Mouse (Mus musculus) adrenal gland, adult 2 months (tissue): ENCODE data around the gene Gopc. TPM values are rescaled to one million over a fixed set of nuclear protein-coding genes. Genes with fewer than 3 reads are reported as not detected.
"Not testable (repeated sequence)": the region's sequence is repeated elsewhere in the genome, so short reads cannot be mapped to it uniquely, and the experiment has no call there.

Source experiments
- DNase-seq: peaks from one replicate; pipeline ENCODE4 v3.0.0; 2021
- polyA plus RNA-seq: library from polyadenylated mRNA; depleted of rRNA; stranded (reverse); fragments of >200 nt; gene quantifications from 2 replicates; pipeline ENCODE4 v1.2.3, GENCODE M21; 2012; rRNA removed
- total RNA-seq, 2 experiments: library from RNA; stranded (reverse); gene quantifications; 2 replicates each; pipeline ENCODE4 v1.2.3; 2021

Gopc gene
- total and polyA plus RNA-seq, 3 experiments: 4.5 to 21.7 (median 20.8) TPM

DNA sequence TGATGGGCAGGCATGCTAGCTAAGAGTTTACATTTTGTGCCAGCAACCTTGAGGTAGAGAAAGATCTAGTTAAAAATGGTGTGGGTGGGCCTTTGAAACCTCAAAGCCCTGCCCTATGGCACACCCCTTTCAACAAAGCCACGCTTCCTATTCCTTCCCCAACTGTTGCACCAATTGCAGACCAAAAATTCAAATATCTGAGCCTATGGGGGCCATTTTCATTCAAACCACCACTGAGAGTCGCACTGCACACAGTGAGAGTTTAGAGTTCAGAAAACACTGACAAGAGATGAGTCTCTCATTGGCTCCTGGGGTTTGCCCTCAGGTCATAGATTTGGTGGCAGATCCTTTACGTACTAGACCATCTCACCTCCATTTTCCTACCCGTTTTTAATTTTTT is 80.2 kb downstream of the Gopc start:
- DNase-seq: no peak

DNA sequence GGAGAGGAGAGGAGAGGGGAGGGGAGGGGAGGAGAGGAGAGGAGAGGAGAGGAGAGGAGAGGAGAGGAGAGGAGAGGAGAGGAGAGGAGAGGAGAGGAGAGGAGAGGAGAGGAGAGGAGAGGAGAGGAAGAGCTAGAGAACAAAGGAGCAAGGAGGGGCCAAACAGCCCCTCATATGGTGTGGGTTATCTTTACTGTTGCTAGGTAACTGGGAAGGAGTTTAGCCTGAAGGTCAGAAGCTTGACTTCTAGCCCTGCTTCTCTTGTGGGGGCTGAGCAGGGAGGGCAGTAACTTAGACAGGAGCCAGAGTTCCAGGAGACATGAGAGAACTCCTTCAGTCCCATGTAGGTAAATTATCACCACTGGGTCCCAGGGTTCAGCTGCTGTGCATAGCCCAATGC is 83.4 kb downstream of the Gopc start:
- not testable (repeated sequence) for DNase-seq

DNA sequence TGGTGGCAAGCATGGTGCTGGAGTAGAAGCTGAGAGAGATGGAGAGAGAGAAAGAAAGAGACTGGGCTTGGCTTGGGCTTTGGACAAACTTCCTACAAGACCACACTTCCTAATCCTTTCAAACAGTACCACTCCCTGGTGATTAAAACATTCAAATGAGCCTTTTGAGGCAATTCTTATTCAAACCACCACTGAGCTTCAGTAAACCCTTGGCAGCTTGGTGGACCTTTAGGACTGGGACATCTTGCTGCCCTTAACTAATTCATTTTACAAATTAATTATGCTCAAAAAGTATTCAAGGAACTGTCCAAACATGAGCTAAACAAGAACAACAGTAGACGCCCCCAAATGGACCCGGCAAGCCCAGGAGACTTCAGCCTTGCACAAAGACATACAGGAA is 86.0 kb downstream of the Gopc start:
- DNase-seq: no peak

DNA sequence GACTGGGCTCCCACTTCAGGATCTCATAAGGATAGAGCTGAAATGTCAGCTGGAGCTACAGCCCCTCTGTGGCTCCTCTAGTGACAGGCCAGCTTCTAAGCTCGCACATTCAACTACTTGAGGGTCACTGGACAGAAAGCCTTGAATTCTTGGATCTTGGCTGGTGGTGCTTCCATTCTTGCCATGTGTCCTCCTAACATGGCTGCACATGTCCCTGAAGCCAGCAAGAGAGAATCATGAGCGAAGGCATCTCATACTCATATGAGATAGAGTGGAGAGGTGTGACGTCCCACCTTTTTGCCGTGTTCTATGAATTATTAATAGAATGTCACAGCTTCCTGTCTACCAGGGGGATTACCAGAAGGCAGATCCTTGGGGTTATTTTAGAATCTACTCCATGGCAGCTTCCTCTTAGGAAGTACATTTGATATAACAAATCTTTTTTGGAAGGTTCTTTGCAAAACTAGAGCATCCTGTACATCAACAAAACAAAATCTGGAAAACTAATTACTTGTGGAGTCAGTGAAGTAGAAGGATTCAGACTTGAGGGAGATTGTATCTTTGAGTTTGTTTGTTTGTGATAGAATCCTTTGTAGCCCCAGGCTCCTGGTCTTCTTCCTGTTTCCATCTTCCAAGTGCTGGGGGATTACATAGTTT is 87.9 kb downstream of the Gopc start:
- no peak for DNase-seq

DNA sequence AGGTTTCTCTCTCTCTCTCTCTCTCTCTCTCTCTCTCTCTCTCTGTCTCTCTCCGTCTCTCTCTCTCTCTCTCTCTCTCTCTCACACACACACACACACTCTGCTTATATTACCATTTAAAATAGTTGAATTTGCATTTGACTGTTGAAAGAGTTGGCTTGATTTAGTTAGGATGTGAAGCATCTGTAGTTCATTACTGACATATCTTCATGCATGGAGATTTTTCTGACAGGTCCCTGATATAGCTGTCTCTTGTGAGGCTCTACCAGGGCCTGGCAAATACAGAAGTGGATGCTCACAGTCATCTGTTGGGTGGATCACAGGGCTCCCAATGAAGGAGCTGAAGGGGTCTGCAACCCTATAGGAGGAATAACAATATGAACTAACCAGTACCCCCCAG is 89.5 kb downstream of the Gopc start:
- DNase-seq: not testable (repeated sequence)

DNA sequence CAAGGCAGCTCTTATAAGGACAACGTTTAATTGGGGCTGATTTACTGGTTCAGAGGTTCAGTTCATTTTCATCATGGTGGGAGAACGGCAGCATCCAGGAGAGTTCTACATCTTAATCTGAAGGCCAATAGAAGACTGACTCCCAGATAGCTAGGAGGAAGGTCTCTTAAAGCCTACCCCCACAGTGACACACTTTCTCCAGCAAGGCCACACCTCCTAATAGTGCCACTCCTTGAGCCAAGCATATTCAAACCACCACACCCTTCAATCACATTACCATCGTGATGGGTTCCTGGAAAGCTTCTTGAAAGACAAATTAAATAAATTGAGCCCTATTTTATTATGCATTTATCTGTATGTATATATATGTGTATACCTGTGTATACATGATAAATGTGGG is 92.7 kb downstream of the Gopc start:
- no peak for DNase-seq

DNA sequence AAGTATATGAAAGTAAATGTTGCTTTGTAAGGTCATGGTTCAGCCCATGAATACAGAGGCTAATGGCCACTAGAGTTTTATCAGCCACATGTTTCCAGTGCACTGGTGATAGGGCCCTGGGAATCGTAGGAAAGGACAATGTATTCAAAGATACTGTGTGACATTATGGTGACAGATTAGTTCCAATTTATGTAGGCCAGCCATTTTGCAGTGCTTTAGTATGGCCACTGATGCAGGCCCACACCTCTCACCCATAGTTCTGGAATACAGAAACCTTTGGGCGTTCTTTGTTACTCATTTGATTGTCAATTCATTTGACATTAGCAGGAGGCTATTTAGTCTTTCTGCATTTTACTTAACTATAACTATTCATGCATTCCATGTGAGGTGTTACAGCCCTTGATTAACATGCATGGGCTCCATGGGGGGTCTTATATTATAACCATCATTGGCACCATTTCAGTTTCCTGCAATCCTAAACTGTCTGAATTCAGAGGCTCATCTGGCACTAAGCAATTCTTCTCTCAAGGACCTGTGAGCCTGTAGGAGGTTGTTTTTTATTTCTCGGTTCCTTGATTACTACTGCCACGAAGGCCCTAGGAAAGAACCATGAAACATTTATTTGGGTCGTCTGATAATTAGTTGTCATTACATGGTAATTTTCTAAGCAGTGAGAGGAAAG is 93.9 kb downstream of the Gopc start:
- no peak for DNase-seq

Other genes starting within 250 kb of the Gopc start
- not detected for gene Ros1, start 186.9 kb downstream of the Gopc start, total RNA-seq
- not detected in 2 replicates for gene Ros1, start 186.9 kb downstream of the Gopc start, polyA plus RNA-seq
- gene Dcbld1, start 148.5 kb downstream of the Gopc start, total RNA-seq: 1 to 10 TPM; 2.1 to 3.4 TPM
- 2.7 and 3.1 TPM in 2 replicates for gene Dcbld1, start 148.5 kb downstream of the Gopc start, polyA plus RNA-seq
- not detected for gene Gm26741, start 23.4 kb downstream of the Gopc start, total RNA-seq
- gene Gm26741, start 23.4 kb downstream of the Gopc start, polyA plus RNA-seq: not detected in 2 replicates
- under 1 TPM in 1 of 2 experiments, not detected in 1; 0.23 TPM for gene Nepn, start 6.8 kb upstream of the Gopc start, total RNA-seq
- 0.38 and 0.39 TPM in 2 replicates for gene Nepn, start 6.8 kb upstream of the Gopc start, polyA plus RNA-seq
- 10 to 100 TPM; 46.0 to 62.7 TPM for gene Nus1, start 35.4 kb upstream of the Gopc start, total RNA-seq
- gene Nus1, start 35.4 kb upstream of the Gopc start, polyA plus RNA-seq: 33.4 and 34.5 TPM in 2 replicates